Mouse (Mus musculus): ENCODE data around the gene Gm17019. TPM values are rescaled to one million over a fixed set of nuclear protein-coding genes. Genes with fewer than 3 reads are reported as not detected.
"Not testable (repeated sequence)": the region's sequence is repeated elsewhere in the genome, so short reads cannot be mapped to it uniquely, and the experiment has no call there.

Gm17019 gene
- not detected for total RNA-seq (2021)
- long read RNA-seq, experiment 1 = 0 reads
- long read RNA-seq, experiment 2 = 0 reads

DNA sequence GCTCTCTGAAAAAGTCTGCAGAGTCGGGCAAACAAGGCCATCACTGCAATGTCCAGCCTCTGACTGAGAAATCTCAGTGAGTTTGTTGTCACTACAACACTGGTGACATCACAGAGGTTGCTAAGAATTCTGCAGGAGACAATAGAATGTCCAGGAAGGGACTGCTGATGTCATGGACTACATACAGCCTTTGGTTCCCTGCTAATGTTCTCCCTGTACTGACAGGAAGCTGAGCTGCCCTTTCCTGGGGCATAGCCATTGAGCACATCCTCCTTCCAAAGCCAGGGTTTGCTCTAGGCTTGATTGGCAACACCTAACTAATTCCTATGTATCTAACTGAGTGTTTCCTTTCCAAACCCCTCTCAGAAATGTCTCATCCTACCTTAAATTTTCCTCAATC is at the start of gene Gm17019:
TSS of gene Gm17019 (minus strand) at position 101 of the 400 bp plus-strand sequence.
- not testable (repeated sequence) for DNase-seq (ENCODE audit: low spot score in 2 of 2)

DNA sequence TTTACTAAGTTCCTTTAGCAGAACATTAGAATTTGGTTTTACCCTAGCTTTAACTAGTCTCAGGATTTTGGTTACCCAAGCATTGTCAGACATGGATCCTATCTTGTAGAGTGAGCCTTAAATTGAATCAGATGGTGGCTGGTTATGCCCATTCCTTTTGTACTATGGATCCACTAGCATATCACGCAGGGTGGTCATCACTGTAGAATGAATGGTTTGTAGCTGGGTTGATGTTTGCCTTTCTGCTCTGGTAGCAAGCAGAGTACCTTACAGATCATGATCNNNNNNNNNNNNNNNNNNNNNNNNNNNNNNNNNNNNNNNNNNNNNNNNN is 29.6 kb upstream of the Gm17019 start:
- not testable (repeated sequence) for DNase-seq (ENCODE audit: low spot score in 2 of 2)

DNA sequence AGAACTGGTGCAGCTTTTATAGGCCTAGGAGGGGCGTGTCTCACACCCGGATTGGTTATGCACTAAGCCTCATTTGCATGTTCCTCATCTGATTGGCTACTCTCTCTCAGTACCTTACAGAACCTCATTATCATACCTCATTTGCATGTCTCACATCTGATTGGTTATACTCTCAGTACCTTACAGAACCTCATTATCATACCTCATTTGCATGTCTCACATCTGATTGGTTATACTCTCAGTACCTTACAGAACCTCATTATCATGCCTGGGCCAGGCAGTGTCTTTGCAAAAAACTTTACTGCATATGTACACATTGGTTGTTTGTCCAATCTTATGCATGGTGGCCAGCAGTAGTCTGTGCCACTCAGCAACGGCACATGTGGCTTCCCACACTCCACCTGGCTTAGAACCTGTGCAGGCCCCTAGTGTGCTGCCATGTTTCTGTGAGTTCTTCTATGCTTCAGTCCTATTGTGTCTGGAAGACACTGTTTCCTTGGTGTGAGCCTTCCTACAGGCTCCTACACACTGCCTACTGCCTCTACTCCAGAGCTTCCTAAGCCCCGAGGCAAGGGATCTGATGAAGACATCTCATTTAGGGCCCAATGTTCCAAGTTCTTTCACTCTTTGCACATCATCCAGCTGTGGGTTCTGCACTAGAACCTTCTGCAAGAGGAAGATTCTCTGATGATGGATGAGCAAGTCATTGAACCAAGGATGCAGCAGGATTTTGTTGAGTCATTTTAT is 29.0 kb upstream of the Gm17019 start:
- DNase-seq (ENCODE audit: low spot score in 2 of 2) = not testable (repeated sequence)

GRCm38 (mm10) chr5:15054151-15055025 is 21.6 kb upstream of the Gm17019 start:
- DNase-seq (ENCODE audit: low spot score in 2 of 2) = not testable (repeated sequence)

- DNase-seq (ENCODE audit: low spot score in 2 of 2) = not testable (repeated sequence)
Measured at GRCm38 (mm10) chr5:15053606-15053962, 20.8 kb upstream of the Gm17019 start.

DNA sequence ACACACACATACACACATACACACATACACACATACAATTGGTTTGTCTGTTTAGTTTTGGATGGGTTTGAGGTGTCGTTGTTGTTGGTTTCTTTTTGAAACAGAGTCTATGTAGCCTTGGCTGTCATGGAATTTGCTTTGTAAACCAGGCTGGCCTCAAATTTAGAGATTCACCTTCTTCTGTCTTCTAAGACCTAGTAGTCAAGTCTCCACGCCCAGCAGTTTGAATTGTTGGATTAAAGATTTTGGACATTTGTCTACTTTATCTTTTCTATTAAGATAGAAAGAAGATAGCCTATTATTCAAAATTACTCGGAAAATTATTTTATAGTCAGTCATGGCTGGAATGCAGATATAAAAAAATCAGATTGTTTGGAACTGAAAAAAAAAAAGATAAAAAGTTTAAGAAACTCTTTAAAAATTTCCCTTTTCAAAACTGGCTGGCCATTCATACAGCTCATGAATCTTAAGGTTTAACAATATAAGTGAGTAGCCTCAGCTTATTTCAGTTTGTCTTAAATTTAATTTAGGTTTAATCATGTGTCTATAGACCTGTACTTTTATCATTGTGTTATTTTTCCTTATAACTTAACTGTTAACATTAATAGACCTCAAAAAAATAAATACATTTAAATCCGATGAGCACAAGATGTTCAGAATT is 20.3 kb upstream of the Gm17019 start:
- DNase-seq (ENCODE audit: low spot score in 2 of 2) = not testable (repeated sequence)

GRCm38 (mm10) chr5:15050807-15051206 is 18.0 kb upstream of the Gm17019 start:
- not testable (repeated sequence) for DNase-seq (ENCODE audit: low spot score in 2 of 2)

DNA sequence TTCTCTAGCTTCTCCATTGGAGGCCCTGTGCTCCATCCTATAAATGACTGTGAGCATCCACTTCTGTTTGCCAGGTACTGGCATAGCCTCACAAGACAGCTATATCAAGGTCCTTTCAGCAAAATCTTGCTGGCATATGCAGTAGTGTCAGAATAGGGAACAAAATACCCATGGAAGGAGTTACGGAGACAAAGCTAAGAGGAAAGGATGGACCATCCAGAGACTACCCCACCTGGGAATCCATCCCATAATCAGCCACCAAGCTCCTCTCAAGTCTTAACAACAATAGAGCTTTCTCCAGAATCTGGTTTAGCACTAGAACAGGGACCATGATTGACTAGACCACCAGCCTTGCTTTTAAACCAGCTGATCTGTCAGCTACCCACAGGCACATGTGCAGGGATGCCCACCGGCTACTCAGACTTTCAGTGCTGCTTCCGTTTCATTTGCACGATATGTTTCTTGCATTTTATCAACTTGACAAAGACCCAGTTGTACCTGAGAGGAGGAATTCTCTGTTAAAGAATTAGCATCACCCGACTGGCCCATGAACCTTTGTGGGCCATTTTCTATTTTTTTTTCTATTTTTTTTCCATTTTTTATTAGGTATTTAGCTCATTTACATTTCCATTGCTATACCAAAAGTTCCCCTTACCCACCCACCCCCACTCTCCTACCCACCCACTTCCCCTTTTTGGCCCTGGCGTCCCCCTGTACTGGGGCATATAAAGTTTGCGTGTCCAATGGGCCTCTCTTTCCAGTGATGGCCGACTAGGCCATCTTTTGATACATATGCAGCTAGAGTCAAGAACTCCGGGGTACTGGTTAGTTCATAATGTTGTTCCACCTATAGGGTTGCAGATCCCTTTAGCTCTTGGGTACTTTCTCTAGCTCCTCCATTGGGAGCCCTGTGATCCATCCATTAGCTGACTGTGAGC is 12.3 kb upstream of the Gm17019 start:
- not testable (repeated sequence) for DNase-seq (ENCODE audit: low spot score in 2 of 2)

DNA sequence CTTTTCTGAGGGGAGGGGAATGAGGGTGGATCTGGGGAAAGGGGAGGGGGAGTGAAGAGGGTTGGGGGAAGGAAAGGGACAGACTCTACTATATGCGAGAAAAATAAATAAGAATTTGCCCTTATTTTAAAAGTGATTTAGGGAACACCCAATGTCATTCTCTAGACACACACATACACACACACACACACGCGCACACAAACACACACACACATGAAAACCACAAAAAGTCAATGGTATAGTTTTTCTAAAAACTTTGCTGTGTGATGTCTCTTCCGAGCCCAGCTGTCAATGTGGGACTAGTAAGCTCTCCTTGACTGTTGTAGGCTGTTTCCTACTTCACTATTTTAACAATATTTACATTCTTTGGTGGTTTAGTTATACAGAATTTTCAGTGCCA is 8.0 kb upstream of the Gm17019 start:
- DNase-seq (ENCODE audit: low spot score in 2 of 2) = not testable (repeated sequence)

DNA sequence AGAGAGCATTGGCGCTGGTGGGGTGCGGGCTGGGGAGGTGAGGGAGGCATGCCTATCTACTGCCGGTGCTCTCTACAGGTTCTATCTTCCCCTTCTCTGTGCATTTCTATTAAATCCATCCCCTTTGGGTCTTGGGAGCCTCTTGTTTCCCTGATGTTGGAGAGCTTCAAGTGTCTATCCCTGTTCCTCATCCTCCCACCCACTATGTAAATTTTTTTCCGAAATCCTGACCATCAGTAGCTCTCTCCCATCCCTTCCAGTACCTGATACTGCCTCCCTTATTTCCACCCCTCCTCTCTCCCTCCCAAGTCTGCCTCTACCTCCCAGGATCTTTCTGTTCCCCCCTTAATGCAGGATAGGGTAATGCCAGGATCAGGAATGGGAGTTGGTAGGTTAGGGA is 7.2 kb upstream of the Gm17019 start:
- DNase-seq (ENCODE audit: low spot score in 2 of 2) = not testable (repeated sequence)

GRCm38 (mm10) chr5:15024316-15024715 is 8.5 kb downstream of the Gm17019 start:
- not testable (repeated sequence) for DNase-seq (ENCODE audit: low spot score in 2 of 2)

- not testable (repeated sequence) for DNase-seq (ENCODE audit: low spot score in 2 of 2)
Measured at GRCm38 (mm10) chr5:15020067-15020466, 12.7 kb downstream of the Gm17019 start.

DNA sequence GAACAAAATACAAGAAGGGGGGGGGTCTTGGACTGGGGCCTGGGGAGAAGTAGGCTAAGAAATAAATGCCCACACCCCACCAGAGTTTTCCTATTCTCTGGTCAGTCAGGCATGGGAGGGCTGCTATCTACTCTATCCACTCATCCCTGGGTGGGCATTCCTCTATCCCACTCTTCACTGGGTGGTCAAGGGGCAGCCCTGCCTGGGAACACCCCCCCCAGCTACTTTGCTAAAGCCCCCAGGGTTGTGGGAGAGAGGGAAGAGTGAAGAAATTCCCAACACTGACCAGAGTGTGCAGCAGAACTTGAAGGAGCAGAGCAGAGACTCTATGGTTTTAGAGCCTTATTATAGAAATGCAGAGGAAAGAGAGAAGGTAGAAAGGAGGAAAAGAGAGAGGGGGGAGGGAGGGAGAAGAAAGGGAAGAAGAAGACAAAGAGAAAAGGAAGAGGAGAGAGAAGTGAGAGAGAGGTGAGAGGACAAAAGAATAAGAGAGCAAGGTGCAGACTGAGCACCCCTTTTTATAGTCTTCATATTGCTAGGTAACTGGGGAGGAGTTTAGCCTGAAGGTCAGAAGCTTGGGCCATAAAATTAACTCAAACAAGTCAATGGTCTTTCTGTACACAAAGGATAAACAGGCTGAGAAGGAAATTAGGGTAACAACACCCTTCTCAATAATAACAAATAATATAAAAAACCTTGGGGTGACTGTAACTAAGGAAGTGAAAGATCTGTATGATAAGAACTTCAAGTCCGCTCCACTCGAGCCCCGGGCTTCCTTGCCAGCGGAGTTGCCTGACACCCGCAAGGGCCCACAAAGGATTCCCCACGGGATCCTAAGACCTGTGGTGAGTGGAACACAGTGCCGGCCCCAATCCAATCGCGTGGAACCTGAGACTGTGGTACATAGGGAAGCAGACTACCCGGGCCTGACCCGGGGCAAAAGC is 21.9 kb downstream of the Gm17019 start:
- not testable (repeated sequence) for DNase-seq (ENCODE audit: low spot score in 2 of 2)

DNA sequence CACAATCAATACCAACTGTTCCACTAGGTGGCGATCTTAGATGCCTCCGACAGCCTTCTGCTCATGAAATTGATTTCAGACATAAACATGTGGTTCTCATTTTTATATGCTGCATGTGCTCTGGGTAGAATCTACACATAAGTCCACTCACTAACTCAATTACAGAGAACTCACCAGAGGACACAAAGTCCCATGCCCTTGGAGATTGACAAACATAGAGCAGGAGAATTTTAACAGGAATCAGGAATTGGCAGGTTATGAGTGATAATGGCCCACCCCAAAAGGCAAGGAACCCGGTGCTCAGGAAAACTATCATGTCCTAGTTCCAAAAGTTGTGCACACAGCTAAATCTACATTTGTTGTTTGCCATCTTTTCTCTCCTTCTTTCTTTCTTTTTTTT is 25.9 kb downstream of the Gm17019 start:
- not testable (repeated sequence) for DNase-seq (ENCODE audit: low spot score in 2 of 2)

GRCm38 (mm10) chr5:15006288-15006687 is 26.5 kb downstream of the Gm17019 start:
- DNase-seq (ENCODE audit: low spot score in 2 of 2) = not testable (repeated sequence)

- not testable (repeated sequence) for DNase-seq (ENCODE audit: low spot score in 2 of 2)
Measured at GRCm38 (mm10) chr5:15005584-15005983, 27.2 kb downstream of the Gm17019 start.

DNA sequence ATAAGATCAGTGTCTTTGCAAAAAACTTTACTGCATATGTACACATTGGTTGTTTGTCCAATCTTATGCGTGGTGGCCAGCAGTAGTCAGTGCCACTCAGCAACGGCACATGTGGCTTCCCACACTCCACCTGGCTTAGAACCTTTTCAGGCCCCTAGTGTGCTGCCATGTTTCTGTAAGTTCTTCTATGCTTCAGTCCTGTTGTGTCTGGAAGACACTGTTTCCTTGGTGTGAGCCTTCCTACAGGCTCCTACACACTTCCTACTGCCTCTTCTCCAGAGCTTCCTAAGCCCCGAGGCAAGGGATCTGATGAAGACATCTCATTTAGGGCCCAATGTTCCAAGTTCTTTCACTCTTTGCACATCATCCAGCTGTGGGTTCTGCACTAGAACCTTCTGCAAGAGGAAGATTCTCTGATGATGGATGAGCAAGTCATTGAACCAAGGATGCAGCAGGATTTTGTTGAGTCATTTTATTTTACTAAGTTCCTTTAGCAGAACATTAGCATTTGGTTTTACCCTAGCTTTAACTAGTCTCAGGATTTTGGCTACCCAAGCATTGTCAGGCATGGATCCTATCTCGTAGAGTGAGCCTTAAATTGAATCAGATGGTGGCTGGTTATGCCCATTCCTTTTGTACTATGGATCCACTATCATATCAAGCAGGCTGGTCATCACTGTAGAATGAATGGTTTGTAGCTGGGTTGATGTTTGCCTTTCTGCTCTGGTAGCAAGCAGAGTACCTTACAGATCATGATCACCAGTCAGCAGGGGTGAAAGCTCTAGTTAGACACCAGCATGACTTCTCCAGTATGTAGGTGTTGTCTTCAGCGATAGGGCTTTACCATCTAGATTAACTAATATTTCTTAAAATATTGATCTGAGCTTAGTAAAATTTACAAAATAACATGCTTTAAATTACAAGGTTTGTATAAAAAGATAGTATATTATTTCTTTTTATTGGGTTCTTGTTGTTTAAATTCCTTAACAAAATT is 27.9 kb downstream of the Gm17019 start:
- DNase-seq (ENCODE audit: low spot score in 2 of 2) = not testable (repeated sequence)

DNA sequence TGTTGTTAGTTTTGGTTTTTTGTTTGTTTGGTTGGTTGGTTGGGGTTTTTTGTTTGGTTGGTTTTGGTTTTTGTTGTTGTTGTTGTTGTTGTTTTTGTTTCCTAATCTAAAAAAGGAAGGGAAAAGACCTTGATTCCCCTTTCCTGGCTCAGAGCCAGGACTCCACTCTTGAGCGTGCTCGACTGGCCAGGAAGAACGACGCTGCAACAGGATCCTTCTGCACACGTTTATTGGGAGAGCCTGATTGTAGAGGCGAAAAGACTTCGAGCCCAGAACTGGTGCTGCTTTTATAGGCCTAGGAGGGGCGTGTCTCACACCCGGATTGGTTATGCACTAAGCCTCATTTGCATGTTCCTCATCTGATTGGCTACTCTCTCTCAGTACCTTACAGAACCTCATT is 34.7 kb downstream of the Gm17019 start:
- DNase-seq (ENCODE audit: low spot score in 2 of 2) = not testable (repeated sequence)

All from layer of hippocampus, postnatal 14 days (tissue).